Mouse (Mus musculus): ENCODE measurements around the gene Homer1.

- TF ChIP-seq CTCF (IDR thresholded peaks at IDR 0.05; ENCODE audit: control insufficient read depth, insufficient read depth, low read length) (no peak), POLR2A (IDR thresholded peaks at IDR 0.05; ENCODE audit: borderline replicate concordance, control insufficient read depth, low read depth, low read length) (no peak)
These were observed 107.4 kb downstream of the Homer1 start for GRCm38 (mm10) chr13:93406855-93407254.
